Mouse (Mus musculus): ENCODE results near the gene Hist3h2ba. TPM values are rescaled to one million over a fixed set of nuclear protein-coding genes. Genes with fewer than 3 reads are reported as not detected.

Hist3h2ba gene
- 19.3 and 21.5 TPM in 2 replicates for polyA plus RNA-seq (2015; fragmentation: Nextera tagmentation; extraction: Ambion mirVana)

- peak within 1 kb of the TSS; percentile 41 for H3K4me3 ChIP-seq
- H3K4me2 ChIP-seq = peak within 1 kb of the TSS; percentile 57
- under 1% methylated on average over 48 of the region's 48 CpGs for WGBS
- peak within 1 kb of the TSS; percentile 92 for H3K27ac ChIP-seq
- H3K9me3 ChIP-seq = no peaks in the 10 kb centered on the region
- peaks cover 18% of the 10 kb centered on the region for H3K4me1 ChIP-seq
- no peaks in the 10 kb centered on the region for H3K36me3 ChIP-seq
- ATAC-seq (ENCODE audit: borderline replicate concordance, extremely low read depth, low FRiP score, low TSS enrichment) = peak; percentile 79
- H3K27me3 ChIP-seq = peaks cover 55% of the 10 kb centered on the region
- peak within 1 kb of the TSS; percentile 40 for H3K9ac ChIP-seq
Measured at GRCm38 (mm10) chr11:58948542-58949479, at the start of gene Hist3h2ba. Hist3h2ba (plus strand) TSS chr11:58948920.

GRCm38 (mm10) chr11:58901080-58901479 is 47.6 kb upstream of the Hist3h2ba start:
- ATAC-seq (ENCODE audit: borderline replicate concordance, extremely low read depth, low FRiP score, low TSS enrichment) = no peak
- Histone ChIP-seq H3K4me1 (peaks cover 8% of the 10 kb centered on the region; the same call in 1 of the 2 replicates), H3K27me3 (no peaks in the 10 kb centered on the region), H3K36me3 (peaks cover 34% of the 10 kb centered on the region), H3K9ac (no peak overlapping the region), H3K27ac (no peak overlapping the region), H3K4me2 (no peak overlapping the region), H3K4me3 (no peak overlapping the region), H3K9me3 (no peaks in the 10 kb centered on the region)

GRCm38 (mm10) chr11:58903511-58904409 is 45.0 kb upstream of the Hist3h2ba start, which contains the start of gene Zfp39:
Zfp39 (minus strand) TSS chr11:58904225.
- H3K27ac ChIP-seq = peak within 1 kb of the TSS; percentile 86
- peak within 1 kb of the TSS; percentile 73 for H3K4me3 ChIP-seq
- H3K4me2 ChIP-seq = peak within 1 kb of the TSS; percentile 84
- peaks cover 18% of the 10 kb centered on the region for H3K36me3 ChIP-seq
- peak within 1 kb of the TSS; percentile 84 for H3K9ac ChIP-seq
- no peaks in the 10 kb centered on the region for H3K9me3 ChIP-seq
- H3K27me3 ChIP-seq = no peaks in the 10 kb centered on the region
- under 1% methylated on average over 39 of the region's 40 CpGs for WGBS
- peak; percentile 98 for ATAC-seq (ENCODE audit: borderline replicate concordance, extremely low read depth, low FRiP score, low TSS enrichment)
- H3K4me1 ChIP-seq = peaks cover 8% of the 10 kb centered on the region; the same call in 1 of the 2 replicates

GRCm38 (mm10) chr11:58904410-58904718 is 44.4 kb upstream of the Hist3h2ba start:
- Histone ChIP-seq H3K27ac (peak overlapping the region; percentile 56; the same call in 1 of the 2 replicates), H3K9ac (peak overlapping the region; percentile 84), H3K4me1 (peaks cover 8% of the 10 kb centered on the region; the same call in 1 of the 2 replicates), H3K4me3 (peak overlapping the region; percentile 73), H3K4me2 (peak overlapping the region; percentile 84), H3K36me3 (peaks cover 12% of the 10 kb centered on the region), H3K27me3 (no peaks in the 10 kb centered on the region), H3K9me3 (no peaks in the 10 kb centered on the region)
- WGBS = under 1% methylated on average over 8 of the region's 8 CpGs
- peak; percentile 4; the same call in 1 of the 2 replicates for ATAC-seq (ENCODE audit: borderline replicate concordance, extremely low read depth, low FRiP score, low TSS enrichment)

- 45% methylated on average over 6 of the region's 6 CpGs for WGBS
- peak overlapping the region; percentile 84 for H3K4me2 ChIP-seq
- H3K27ac ChIP-seq = no peak overlapping the region
- H3K9me3 ChIP-seq = no peaks in the 10 kb centered on the region
- H3K4me1 ChIP-seq = peaks cover 8% of the 10 kb centered on the region; the same call in 1 of the 2 replicates
- no peak overlapping the region for H3K9ac ChIP-seq
- peak overlapping the region; percentile 73; the same call in 1 of the 2 replicates for H3K4me3 ChIP-seq
- no peaks in the 10 kb centered on the region for H3K27me3 ChIP-seq
- no peak for ATAC-seq (ENCODE audit: borderline replicate concordance, extremely low read depth, low FRiP score, low TSS enrichment)
- peaks cover 11% of the 10 kb centered on the region for H3K36me3 ChIP-seq
Measured at GRCm38 (mm10) chr11:58904838-58905237, 43.9 kb upstream of the Hist3h2ba start.

GRCm38 (mm10) chr11:58913776-58914175 is 34.9 kb upstream of the Hist3h2ba start:
- Histone ChIP-seq H3K4me2 (no peak overlapping the region), H3K27ac (no peak overlapping the region), H3K9me3 (no peaks in the 10 kb centered on the region), H3K27me3 (no peaks in the 10 kb centered on the region), H3K4me3 (no peak overlapping the region), H3K36me3 (no peaks in the 10 kb centered on the region), H3K4me1 (no peaks in the 10 kb centered on the region; the same call in 1 of the 2 replicates), H3K9ac (no peak overlapping the region)
- WGBS = 80% methylated on average over 1 of the region's 1 CpGs
- ATAC-seq (ENCODE audit: borderline replicate concordance, extremely low read depth, low FRiP score, low TSS enrichment) = no peak

GRCm38 (mm10) chr11:58914461-58915028 is 34.2 kb upstream of the Hist3h2ba start:
- Histone ChIP-seq H3K9me3 (no peaks in the 10 kb centered on the region), H3K4me2 (peak overlapping the region; percentile 70), H3K4me3 (peak overlapping the region; percentile 32), H3K27ac (no peak overlapping the region), H3K36me3 (no peaks in the 10 kb centered on the region), H3K4me1 (no peaks in the 10 kb centered on the region; the same call in 1 of the 2 replicates), H3K27me3 (no peaks in the 10 kb centered on the region), H3K9ac (peak overlapping the region; percentile 33)
- WGBS = 9% methylated on average over 17 of the region's 17 CpGs
- ATAC-seq (ENCODE audit: borderline replicate concordance, extremely low read depth, low FRiP score, low TSS enrichment) = no peak; the same call in 1 of the 2 replicates

GRCm38 (mm10) chr11:58916879-58917744 is 31.6 kb upstream of the Hist3h2ba start:
- ATAC-seq (ENCODE audit: borderline replicate concordance, extremely low read depth, low FRiP score, low TSS enrichment) = no peak
- no peak overlapping the region for H3K27ac ChIP-seq
- H3K36me3 ChIP-seq = no peaks in the 10 kb centered on the region
- H3K27me3 ChIP-seq = no peaks in the 10 kb centered on the region
- H3K4me1 ChIP-seq = no peaks in the 10 kb centered on the region; the same call in 1 of the 2 replicates
- H3K9ac ChIP-seq = no peak overlapping the region
- no peak overlapping the region for H3K4me3 ChIP-seq
- no peaks in the 10 kb centered on the region for H3K9me3 ChIP-seq
- WGBS = 45% methylated on average over 14 of the region's 14 CpGs
- no peak overlapping the region for H3K4me2 ChIP-seq

GRCm38 (mm10) chr11:58917745-58918366 is 30.9 kb upstream of the Hist3h2ba start, which contains the start of gene Btnl10:
Btnl10 (plus strand) TSS chr11:58917908.
- no peaks in the 10 kb centered on the region; the same call in 1 of the 2 replicates for H3K4me1 ChIP-seq
- 77% methylated on average over 12 of the region's 12 CpGs for WGBS
- H3K4me3 ChIP-seq = no peak within 1 kb of the TSS
- H3K36me3 ChIP-seq = no peaks in the 10 kb centered on the region
- 0 out of 2 replicates have a peak, but pooled peaks cover under 1% of the 10 kb centered on the region for H3K27me3 ChIP-seq
- no peak within 1 kb of the TSS for H3K4me2 ChIP-seq
- no peaks in the 10 kb centered on the region for H3K9me3 ChIP-seq
- no peak for ATAC-seq (ENCODE audit: borderline replicate concordance, extremely low read depth, low FRiP score, low TSS enrichment)
- H3K27ac ChIP-seq = no peak within 1 kb of the TSS
- H3K9ac ChIP-seq = no peak within 1 kb of the TSS

- H3K4me3 ChIP-seq = no peak overlapping the region
- no peak overlapping the region for H3K9ac ChIP-seq
- H3K27me3 ChIP-seq = 0 out of 2 replicates have a peak, but pooled peaks cover 5% of the 10 kb centered on the region
- WGBS = 67% methylated on average over 5 of the region's 5 CpGs
- no peaks in the 10 kb centered on the region for H3K36me3 ChIP-seq
- H3K9me3 ChIP-seq = no peaks in the 10 kb centered on the region
- H3K27ac ChIP-seq = no peak overlapping the region
- no peak overlapping the region for H3K4me2 ChIP-seq
- no peak for ATAC-seq (ENCODE audit: borderline replicate concordance, extremely low read depth, low FRiP score, low TSS enrichment)
- no peaks in the 10 kb centered on the region; the same call in 1 of the 2 replicates for H3K4me1 ChIP-seq
Measured at GRCm38 (mm10) chr11:58918759-58919158, 30.0 kb upstream of the Hist3h2ba start.
